Mouse (Mus musculus) intestine, embryonic 15.5 days (tissue): ENCODE measurements at regions not wholly inside any gene's neighbourhood (a gene's known extent, or its start where the extent isn't known, plus 50 kb on each side); places are given as distances from the start of the nearest gene placed in this dataset.

Experiments
- ATAC-seq: fragments of 200-750 bp; cut with Nextera tagmentation; 2 replicates; pipeline ENCODE4 v1.8.0; 2017; ENCODE audit warnings: moderate TSS enrichment, moderate library complexity
- H3K27ac ChIP-seq: fragments of 300-500 bp; sonication (generic); 2 replicates; pipeline ENCODE4 v1.5.1; 2015; ENCODE audit warnings: mild to moderate bottlenecking, inconsistent platforms
- H3K27me3 ChIP-seq: fragments of 300-500 bp; sonication (generic); replicated peaks from 2 replicates; pipeline ENCODE4 v1.6.1; 2015; ENCODE audit warnings: inconsistent platforms
- H3K36me3 ChIP-seq: fragments of 300-500 bp; sonication (generic); 2 replicates; pipeline ENCODE4 v1.6.1; 2015; ENCODE audit warnings: inconsistent platforms
- H3K4me1 ChIP-seq: fragments of 300-500 bp; sonication (generic); replicated peaks from 2 replicates; pipeline ENCODE4 v1.6.1; 2015; ENCODE audit warnings: inconsistent platforms
- H3K4me2 ChIP-seq: fragments of 300-500 bp; sonication (generic); replicated peaks from 2 replicates; pipeline ENCODE4 v1.6.1; 2015; ENCODE audit warnings: mild to moderate bottlenecking, inconsistent platforms
- H3K4me3 ChIP-seq: fragments of 300-500 bp; sonication (generic); replicated peaks from 2 replicates; pipeline ENCODE4 v1.5.1; 2015; ENCODE audit warnings: inconsistent platforms
- H3K9ac ChIP-seq: fragments of 300-500 bp; sonication (generic); 2 replicates; pipeline ENCODE4 v1.6.1; 2015; ENCODE audit warnings: inconsistent platforms
- H3K9me3 ChIP-seq: fragments of 300-500 bp; sonication (generic); 2 replicates; pipeline ENCODE4 v1.6.1; 2016; ENCODE audit warnings: inconsistent platforms
- WGBS: fragments of 180-500 bp; shearing (Covaris S2); methylation state at CpG from one replicate; pipeline ENCODE4 v1.1.7; 2015; 5-methylcytosine and 5-hydroxymethylcytosine counted together

- ATAC-seq = no peak
- Histone ChIP-seq H3K4me1 (peaks cover 11% of the 10 kb centered on the region), H3K27ac (no peak overlapping the region), H3K4me2 (no peak overlapping the region), H3K9ac (no peak overlapping the region), H3K27me3 (no peaks in the 10 kb centered on the region), H3K9me3 (no peaks in the 10 kb centered on the region), H3K4me3 (no peak overlapping the region), H3K36me3 (no peaks in the 10 kb centered on the region)
- 88% methylated on average over 19 of the region's 19 CpGs for WGBS
These were observed 167.0 kb upstream of the Sdk2 start for GRCm38 (mm10) chr11:114233636-114234541.

- ATAC-seq = no peak
- Histone ChIP-seq H3K27me3 (no peaks in the 10 kb centered on the region), H3K4me2 (no peak overlapping the region), H3K9ac (no peak overlapping the region), H3K27ac (no peak overlapping the region), H3K4me3 (no peak overlapping the region), H3K36me3 (no peaks in the 10 kb centered on the region), H3K9me3 (no peaks in the 10 kb centered on the region), H3K4me1 (peaks cover 11% of the 10 kb centered on the region)
- WGBS = 64% methylated on average over 4 of the region's 4 CpGs
These were observed 165.0 kb upstream of the Sdk2 start for GRCm38 (mm10) chr11:114231841-114232240.

- H3K36me3 ChIP-seq = no peaks in the 10 kb centered on the region
- peaks cover 11% of the 10 kb centered on the region for H3K4me1 ChIP-seq
- H3K9me3 ChIP-seq = no peaks in the 10 kb centered on the region
- H3K4me2 ChIP-seq = no peak overlapping the region
- peak overlapping the region; percentile 56; the same call in 1 of the 2 replicates for H3K27ac ChIP-seq
- H3K9ac ChIP-seq = no peak overlapping the region
- whole genome bisulfite sequencing = 22% methylated on average over 8 of the region's 8 CpGs
- H3K4me3 ChIP-seq = no peak overlapping the region
- ATAC-seq = peak; percentile 68
- H3K27me3 ChIP-seq = no peaks in the 10 kb centered on the region
These were observed 162.9 kb upstream of the Sdk2 start for GRCm38 (mm10) chr11:114229763-114230162.

GRCm38 (mm10) chr11:114229196-114229595 lies 162.3 kb upstream of the Sdk2 start:
- Histone ChIP-seq H3K27me3 (no peaks in the 10 kb centered on the region), H3K9me3 (no peaks in the 10 kb centered on the region), H3K9ac (no peak overlapping the region), H3K4me1 (peaks cover 11% of the 10 kb centered on the region), H3K27ac (peak overlapping the region; percentile 56), H3K4me3 (no peak overlapping the region), H3K4me2 (no peak overlapping the region), H3K36me3 (no peaks in the 10 kb centered on the region)
- WGBS = 82% methylated on average over 6 of the region's 6 CpGs
- ATAC-seq = no peak; the same call in 1 of the 2 replicates

- 77% methylated on average over 13 of the region's 13 CpGs for WGBS
- H3K36me3 ChIP-seq = no peaks in the 10 kb centered on the region
- H3K27me3 ChIP-seq = no peaks in the 10 kb centered on the region
- no peaks in the 10 kb centered on the region for H3K9me3 ChIP-seq
- H3K9ac ChIP-seq = no peak overlapping the region
- 0 out of 2 replicates have a peak, but pooled peaks cover 2% of the 10 kb centered on the region for H3K4me1 ChIP-seq
- ATAC-seq = no peak
- H3K4me2 ChIP-seq = no peak overlapping the region
- no peak overlapping the region for H3K27ac ChIP-seq
- no peak overlapping the region for H3K4me3 ChIP-seq
These were observed 159.7 kb upstream of the Sdk2 start for GRCm38 (mm10) chr11:114226553-114226952.

- Histone ChIP-seq H3K4me2 (no peak overlapping the region), H3K9ac (no peak overlapping the region), H3K4me3 (no peak overlapping the region), H3K4me1 (no peaks in the 10 kb centered on the region), H3K36me3 (no peaks in the 10 kb centered on the region), H3K9me3 (no peaks in the 10 kb centered on the region), H3K27me3 (no peaks in the 10 kb centered on the region), H3K27ac (no peak overlapping the region)
- no peak for ATAC-seq
- 94% methylated on average over 2 of the region's 2 CpGs for WGBS
These were observed 157.9 kb upstream of the Sdk2 start for GRCm38 (mm10) chr11:114224706-114225105.

- Histone ChIP-seq H3K27me3 (no peaks in the 10 kb centered on the region), H3K36me3 (no peaks in the 10 kb centered on the region), H3K4me2 (no peak overlapping the region), H3K9ac (no peak overlapping the region), H3K27ac (no peak overlapping the region), H3K4me1 (0 out of 2 replicates have a peak, but pooled peaks cover 4% of the 10 kb centered on the region), H3K9me3 (no peaks in the 10 kb centered on the region), H3K4me3 (no peak overlapping the region)
- no peak for ATAC-seq
- WGBS = 76% methylated on average over 3 of the region's 3 CpGs
These were observed 156.2 kb upstream of the Sdk2 start for GRCm38 (mm10) chr11:114223061-114223460.

- ATAC-seq = no peak
- Histone ChIP-seq H3K36me3 (no peaks in the 10 kb centered on the region), H3K9me3 (no peaks in the 10 kb centered on the region), H3K9ac (no peak overlapping the region), H3K27me3 (no peaks in the 10 kb centered on the region; the same call in 1 of the 2 replicates), H3K4me3 (no peak overlapping the region), H3K27ac (no peak overlapping the region), H3K4me1 (peaks cover 19% of the 10 kb centered on the region), H3K4me2 (no peak overlapping the region)
- whole genome bisulfite sequencing = 84% methylated on average over 2 of the region's 2 CpGs
These were observed 153.6 kb upstream of the Sdk2 start for GRCm38 (mm10) chr11:114220466-114220865.

GRCm38 (mm10) chr11:114218732-114219506 lies 152.1 kb upstream of the Sdk2 start:
- 31% methylated on average over 9 of the region's 9 CpGs for WGBS
- Histone ChIP-seq H3K4me3 (no peak overlapping the region), H3K36me3 (no peaks in the 10 kb centered on the region), H3K27me3 (no peaks in the 10 kb centered on the region; the same call in 1 of the 2 replicates), H3K27ac (no peak overlapping the region), H3K9ac (no peak overlapping the region), H3K9me3 (no peaks in the 10 kb centered on the region), H3K4me1 (peaks cover 19% of the 10 kb centered on the region), H3K4me2 (no peak overlapping the region)
- ATAC-seq = no peak

GRCm38 (mm10) chr11:114217245-114217757 lies 150.5 kb upstream of the Sdk2 start:
- no peaks in the 10 kb centered on the region; the same call in 1 of the 2 replicates for H3K27me3 ChIP-seq
- WGBS = 11% methylated on average over 15 of the region's 15 CpGs
- H3K9ac ChIP-seq = no peak overlapping the region
- ATAC-seq = peak; percentile 78
- H3K4me2 ChIP-seq = peak overlapping the region; percentile 57
- no peaks in the 10 kb centered on the region for H3K36me3 ChIP-seq
- H3K9me3 ChIP-seq = no peaks in the 10 kb centered on the region
- peak overlapping the region; percentile 13; the same call in 1 of the 2 replicates for H3K4me3 ChIP-seq
- peaks cover 19% of the 10 kb centered on the region for H3K4me1 ChIP-seq
- H3K27ac ChIP-seq = no peak overlapping the region

- no peak for ATAC-seq
- Histone ChIP-seq H3K4me2 (0 out of 2 replicates have a peak overlapping the region, but pooled peaks have one; percentile 57), H3K4me3 (no peak overlapping the region), H3K9ac (no peak overlapping the region), H3K4me1 (peaks cover 19% of the 10 kb centered on the region), H3K27me3 (no peaks in the 10 kb centered on the region; the same call in 1 of the 2 replicates), H3K9me3 (no peaks in the 10 kb centered on the region), H3K36me3 (no peaks in the 10 kb centered on the region), H3K27ac (no peak overlapping the region)
- whole genome bisulfite sequencing = 21% methylated on average over 7 of the region's 7 CpGs
These were observed 149.6 kb upstream of the Sdk2 start for GRCm38 (mm10) chr11:114216493-114216892.

GRCm38 (mm10) chr11:114215256-114215655 lies 148.4 kb upstream of the Sdk2 start:
- no peak for ATAC-seq
- WGBS = 67% methylated on average over 8 of the region's 8 CpGs
- no peaks in the 10 kb centered on the region; the same call in 1 of the 2 replicates for H3K27me3 ChIP-seq

More at GRCm38 (mm10) chr11:114215256-114215655, 148.4 kb upstream of the Sdk2 start:
- no peak overlapping the region for H3K9ac ChIP-seq
- no peak overlapping the region for H3K27ac ChIP-seq
- peaks cover 19% of the 10 kb centered on the region for H3K4me1 ChIP-seq
- H3K4me3 ChIP-seq = no peak overlapping the region
- H3K36me3 ChIP-seq = no peaks in the 10 kb centered on the region
- H3K9me3 ChIP-seq = no peaks in the 10 kb centered on the region
- no peak overlapping the region for H3K4me2 ChIP-seq
